Mouse (Mus musculus): Measurements from ENCODE around the gene 4932438H23Rik. TPM values are rescaled to one million over a fixed set of nuclear protein-coding genes. Genes with fewer than 3 reads are reported as not detected.

4932438H23Rik gene
- polyA plus RNA-seq, 1 experiment from 2014 or later: not detected

DNA sequence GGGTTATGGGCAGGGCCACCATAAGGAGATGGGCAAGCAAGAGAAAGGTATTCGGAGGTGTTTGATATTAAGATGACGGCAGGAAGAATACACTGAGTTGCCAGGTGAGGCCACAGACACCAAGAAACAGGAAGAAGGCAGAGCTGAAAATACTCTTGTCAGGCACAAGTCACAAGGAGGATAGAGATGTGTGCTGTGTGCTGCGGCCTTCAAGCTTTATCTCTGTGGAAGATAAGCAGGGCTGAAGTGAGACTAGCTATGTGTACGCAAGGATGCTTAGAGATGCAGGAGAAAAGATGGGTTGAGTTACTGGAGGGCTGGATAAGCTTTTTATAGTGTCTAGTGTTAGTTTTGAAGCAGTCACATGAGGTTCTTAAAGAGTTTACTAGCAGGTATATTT, 37.7 kb downstream of the 4932438H23Rik start:
- Histone ChIP-seq H3K27ac (ENCODE audit: low read depth) (no peak overlapping the region), H3K9me3 (ENCODE audit: control insufficient read depth, low read length) (no peaks in the 10 kb centered on the region), H3K4me3 (ENCODE audit: low read depth, low read length) (no peak overlapping the region), H3K27me3 (replicated peaks; ENCODE audit: control insufficient read depth, insufficient read depth, low read length) (no peaks in the 10 kb centered on the region), H3K9ac (ENCODE audit: low read length) (no peak overlapping the region), H3K4me2 (ENCODE audit: low read length) (no peak overlapping the region), H3K36me3 (ENCODE audit: control insufficient read depth, insufficient read depth, low read length) (no peaks in the 10 kb centered on the region), H3K4me1 (replicated peaks; ENCODE audit: control insufficient read depth, insufficient read depth, low read length) (no peaks in the 10 kb centered on the region)
- no peak for ATAC-seq (replicated peaks; ENCODE audit: low FRiP score, low TSS enrichment, low read depth)
- 81% methylated on average over 4 of the region's 4 CpGs for WGBS
- no peak for DNase-seq (ENCODE audit: low spot score)

DNA sequence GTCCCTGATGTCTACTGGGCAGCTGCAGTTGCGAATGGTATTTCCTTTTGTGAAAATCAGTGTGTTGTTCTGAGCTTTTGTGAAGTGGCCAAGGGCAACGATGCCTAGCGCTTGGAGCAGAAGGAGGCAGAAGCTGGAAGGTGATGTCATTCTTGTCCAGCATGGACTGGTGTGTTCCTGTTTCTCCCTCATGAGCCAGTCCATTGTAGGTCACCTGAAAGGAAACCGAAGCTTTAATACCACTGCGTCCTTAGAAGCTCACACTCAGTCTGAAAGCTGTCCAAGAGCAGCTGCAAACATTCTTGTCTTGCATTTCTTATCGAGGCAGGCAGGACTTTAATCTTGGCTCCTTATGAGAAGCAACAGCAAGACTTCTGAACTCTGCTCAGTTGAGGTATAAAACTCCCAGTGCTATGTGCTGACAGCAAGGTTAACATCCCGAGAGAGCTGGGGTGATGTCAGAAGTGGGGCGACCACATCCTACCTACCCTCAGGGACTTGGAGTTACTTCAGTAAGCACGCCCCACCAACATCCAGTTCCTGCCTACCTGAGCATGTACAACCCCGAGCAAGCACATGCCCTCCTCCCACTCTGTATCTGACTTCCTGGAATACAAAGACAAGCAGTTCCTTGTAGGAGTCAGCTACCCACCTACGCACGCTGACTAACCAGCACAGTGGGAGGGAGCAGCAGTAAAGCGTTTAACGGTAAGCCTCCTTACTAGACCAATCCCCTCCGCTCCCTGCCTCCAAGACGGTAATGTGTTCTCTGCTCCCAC, 38.7 kb downstream of the 4932438H23Rik start:
- H3K27ac ChIP-seq (ENCODE audit: low read depth): no peak overlapping the region
- no peak overlapping the region for H3K4me3 ChIP-seq (ENCODE audit: low read depth, low read length)
- ATAC-seq (replicated peaks; ENCODE audit: low FRiP score, low TSS enrichment, low read depth): peak; percentile 68; the same call in 1 of the 2 replicates
- H3K36me3 ChIP-seq (ENCODE audit: control insufficient read depth, insufficient read depth, low read length): no peaks in the 10 kb centered on the region
- no peak overlapping the region for H3K9ac ChIP-seq (ENCODE audit: low read length)
- DNase-seq (ENCODE audit: low spot score): peak; percentile 58
- no peak overlapping the region for H3K4me2 ChIP-seq (ENCODE audit: low read length)
- H3K4me1 ChIP-seq (replicated peaks; ENCODE audit: control insufficient read depth, insufficient read depth, low read length): no peaks in the 10 kb centered on the region
- 61% methylated on average over 16 of the region's 16 CpGs for WGBS
- H3K27me3 ChIP-seq (replicated peaks; ENCODE audit: control insufficient read depth, insufficient read depth, low read length): no peaks in the 10 kb centered on the region
- H3K9me3 ChIP-seq (ENCODE audit: control insufficient read depth, low read length): no peaks in the 10 kb centered on the region

DNA sequence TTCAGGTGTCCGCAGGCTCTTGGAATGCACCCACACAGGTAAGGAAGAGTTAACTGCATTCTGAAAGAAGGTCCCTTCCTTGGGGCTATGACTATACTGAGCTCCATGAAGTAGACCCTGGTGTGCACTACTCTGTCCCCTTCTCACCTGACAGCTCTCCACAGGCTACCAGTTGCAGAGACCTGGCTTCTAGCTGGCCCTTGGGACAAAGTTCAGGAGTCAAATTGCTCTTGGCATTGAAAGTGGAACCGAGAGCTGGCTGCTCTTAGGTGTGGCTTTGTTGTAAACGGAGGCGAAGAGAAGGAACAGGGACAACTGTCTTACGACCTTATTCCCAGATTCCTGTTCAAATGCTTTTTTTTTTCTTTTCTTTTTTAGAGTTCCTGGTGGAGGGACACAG, 39.8 kb downstream of the 4932438H23Rik start:
- H3K36me3 ChIP-seq (ENCODE audit: control insufficient read depth, insufficient read depth, low read length): no peaks in the 10 kb centered on the region
- no peak overlapping the region for H3K27ac ChIP-seq (ENCODE audit: low read depth)
- 0 out of 2 replicates have a peak, but pooled peaks have one; percentile 34 for ATAC-seq (replicated peaks; ENCODE audit: low FRiP score, low TSS enrichment, low read depth)
- no peak overlapping the region for H3K9ac ChIP-seq (ENCODE audit: low read length)
- H3K4me3 ChIP-seq (ENCODE audit: low read depth, low read length): no peak overlapping the region
- no peaks in the 10 kb centered on the region for H3K27me3 ChIP-seq (replicated peaks; ENCODE audit: control insufficient read depth, insufficient read depth, low read length)
- H3K9me3 ChIP-seq (ENCODE audit: control insufficient read depth, low read length): no peaks in the 10 kb centered on the region
- WGBS: 77% methylated on average over 5 of the region's 5 CpGs
- H3K4me2 ChIP-seq (ENCODE audit: low read length): no peak overlapping the region
- DNase-seq (ENCODE audit: low spot score): no peak
- H3K4me1 ChIP-seq (replicated peaks; ENCODE audit: control insufficient read depth, insufficient read depth, low read length): no peaks in the 10 kb centered on the region

DNA sequence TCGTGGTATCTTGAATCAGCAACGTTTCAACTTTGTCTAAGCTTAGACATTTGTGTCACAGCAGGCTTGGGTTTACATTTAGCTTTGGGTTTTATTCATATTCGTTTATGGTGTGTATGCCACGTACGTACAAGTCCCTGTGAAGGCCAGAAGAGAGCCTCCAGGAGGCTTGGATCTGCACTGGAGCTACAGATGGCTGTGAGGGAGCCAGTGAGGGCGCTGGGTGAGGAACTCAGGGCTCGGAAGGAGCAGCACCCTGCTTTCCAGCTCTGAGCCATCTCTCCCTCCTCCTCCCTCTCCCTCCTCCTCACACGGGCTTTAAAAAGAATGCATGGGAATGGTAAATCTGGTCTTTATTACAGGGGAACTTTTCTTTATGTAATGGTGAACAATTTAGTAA, 41.3 kb downstream of the 4932438H23Rik start:
- no peaks in the 10 kb centered on the region for H3K27me3 ChIP-seq (replicated peaks; ENCODE audit: control insufficient read depth, insufficient read depth, low read length)
- no peaks in the 10 kb centered on the region for H3K9me3 ChIP-seq (ENCODE audit: control insufficient read depth, low read length)
- H3K36me3 ChIP-seq (ENCODE audit: control insufficient read depth, insufficient read depth, low read length): no peaks in the 10 kb centered on the region
- WGBS: 50% methylated on average over 8 of the region's 8 CpGs
- H3K4me1 ChIP-seq (replicated peaks; ENCODE audit: control insufficient read depth, insufficient read depth, low read length): no peaks in the 10 kb centered on the region
- DNase-seq (ENCODE audit: low spot score) (peak; percentile 24), ATAC-seq (replicated peaks; ENCODE audit: low FRiP score, low TSS enrichment, low read depth) (no peak)
- no peak overlapping the region for H3K4me2 ChIP-seq (ENCODE audit: low read length)
- no peak overlapping the region for H3K27ac ChIP-seq (ENCODE audit: low read depth)
- H3K9ac ChIP-seq (ENCODE audit: low read length): no peak overlapping the region
- H3K4me3 ChIP-seq (ENCODE audit: low read depth, low read length): no peak overlapping the region

DNA sequence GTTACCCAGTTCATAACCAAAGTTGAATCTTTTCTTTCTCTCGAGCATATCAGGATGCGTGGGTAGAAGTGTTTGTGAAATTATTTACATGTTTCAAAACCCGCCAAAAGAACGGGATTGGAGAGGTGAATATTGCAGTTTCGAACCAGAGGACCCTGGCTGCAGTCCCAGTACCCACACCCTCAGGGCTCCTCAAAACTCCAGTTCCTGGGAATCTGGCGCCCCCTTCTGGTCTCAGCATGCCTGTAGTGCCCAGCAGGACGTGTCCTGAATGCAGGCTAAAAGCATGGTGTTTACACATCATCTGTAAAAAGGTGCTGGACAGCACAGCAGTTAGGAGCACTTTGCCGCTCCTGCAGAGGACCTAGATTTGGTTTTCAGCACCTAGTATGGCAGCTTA, 49.4 kb downstream of the 4932438H23Rik start:
- Histone ChIP-seq H3K27me3 (replicated peaks; ENCODE audit: control insufficient read depth, insufficient read depth, low read length) (no peaks in the 10 kb centered on the region), H3K36me3 (ENCODE audit: control insufficient read depth, insufficient read depth, low read length) (peaks cover 12% of the 10 kb centered on the region), H3K9ac (ENCODE audit: low read length) (no peak overlapping the region), H3K4me3 (ENCODE audit: low read depth, low read length) (no peak overlapping the region), H3K27ac (ENCODE audit: low read depth) (no peak overlapping the region), H3K9me3 (ENCODE audit: control insufficient read depth, low read length) (no peaks in the 10 kb centered on the region), H3K4me2 (ENCODE audit: low read length) (no peak overlapping the region), H3K4me1 (replicated peaks; ENCODE audit: control insufficient read depth, insufficient read depth, low read length) (peaks cover 6% of the 10 kb centered on the region)
- 57% methylated on average over 8 of the region's 8 CpGs for WGBS
- ATAC-seq (replicated peaks; ENCODE audit: low FRiP score, low TSS enrichment, low read depth): no peak
- peak; percentile 64 for DNase-seq (ENCODE audit: low spot score)

DNA sequence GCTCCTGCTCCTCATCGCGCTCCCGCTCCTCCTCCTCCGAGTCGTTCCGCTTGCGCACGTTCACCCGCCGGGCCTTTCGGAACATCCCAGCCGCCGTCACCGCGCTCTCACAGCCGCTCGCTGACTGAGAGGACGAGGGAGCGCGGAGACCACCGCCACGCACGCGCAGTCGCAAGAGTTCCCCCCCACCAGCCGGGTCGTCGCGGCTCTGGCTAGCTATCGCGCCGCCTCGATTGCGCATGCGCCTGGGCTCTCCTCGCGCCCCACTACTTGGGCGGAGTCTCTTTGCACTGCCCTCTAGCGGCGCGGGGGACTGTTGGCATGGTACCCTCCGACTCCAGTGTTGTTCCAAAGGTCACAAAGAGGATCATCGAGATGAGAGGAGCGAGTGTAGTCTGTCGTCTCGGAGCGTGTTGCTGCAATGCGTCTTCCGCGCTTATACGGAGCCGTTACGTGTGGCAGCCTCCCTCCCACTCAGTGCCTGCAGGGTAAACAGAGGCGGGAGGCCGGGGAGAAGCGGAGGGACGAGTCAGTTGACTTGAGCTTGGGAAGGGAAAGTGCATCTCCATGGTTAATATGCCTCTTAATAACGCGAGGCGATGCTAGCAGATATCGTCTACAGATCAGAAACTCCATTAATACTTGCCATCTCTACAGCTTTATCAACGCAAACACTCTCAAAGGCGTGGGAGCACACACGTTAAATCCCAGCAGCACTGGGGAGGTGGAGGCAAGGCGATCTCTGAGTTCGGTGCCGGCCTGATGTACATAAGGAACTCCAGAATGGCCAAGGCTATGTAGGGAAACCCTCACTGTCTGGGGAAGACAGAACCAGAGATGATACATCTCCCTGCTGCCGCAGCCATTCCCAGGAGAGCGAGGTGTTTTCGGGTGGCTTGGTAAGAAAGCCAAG, 50.4 kb downstream of the 4932438H23Rik start, which contains the start of gene Paxbp1:
Gene Paxbp1 (minus strand): TSS at position 274 of the 913 bp plus-strand sequence.
- peaks cover 6% of the 10 kb centered on the region for H3K4me1 ChIP-seq (replicated peaks; ENCODE audit: control insufficient read depth, insufficient read depth, low read length)
- H3K27ac ChIP-seq (ENCODE audit: low read depth): peak within 1 kb of the TSS; percentile 93
- no peaks in the 10 kb centered on the region for H3K27me3 ChIP-seq (replicated peaks; ENCODE audit: control insufficient read depth, insufficient read depth, low read length)
- H3K4me3 ChIP-seq (ENCODE audit: low read depth, low read length): peak within 1 kb of the TSS; percentile 63
- DNase-seq (ENCODE audit: low spot score) (peak; percentile 99), ATAC-seq (replicated peaks; ENCODE audit: low FRiP score, low TSS enrichment, low read depth) (peak; percentile 98)
- peak within 1 kb of the TSS; percentile 78 for H3K4me2 ChIP-seq (ENCODE audit: low read length)
- H3K9me3 ChIP-seq (ENCODE audit: control insufficient read depth, low read length): no peaks in the 10 kb centered on the region
- peaks cover 19% of the 10 kb centered on the region for H3K36me3 ChIP-seq (ENCODE audit: control insufficient read depth, insufficient read depth, low read length)
- H3K9ac ChIP-seq (ENCODE audit: low read length): peak within 1 kb of the TSS; percentile 96
- 1% methylated on average over 68 of the region's 70 CpGs for WGBS

DNA sequence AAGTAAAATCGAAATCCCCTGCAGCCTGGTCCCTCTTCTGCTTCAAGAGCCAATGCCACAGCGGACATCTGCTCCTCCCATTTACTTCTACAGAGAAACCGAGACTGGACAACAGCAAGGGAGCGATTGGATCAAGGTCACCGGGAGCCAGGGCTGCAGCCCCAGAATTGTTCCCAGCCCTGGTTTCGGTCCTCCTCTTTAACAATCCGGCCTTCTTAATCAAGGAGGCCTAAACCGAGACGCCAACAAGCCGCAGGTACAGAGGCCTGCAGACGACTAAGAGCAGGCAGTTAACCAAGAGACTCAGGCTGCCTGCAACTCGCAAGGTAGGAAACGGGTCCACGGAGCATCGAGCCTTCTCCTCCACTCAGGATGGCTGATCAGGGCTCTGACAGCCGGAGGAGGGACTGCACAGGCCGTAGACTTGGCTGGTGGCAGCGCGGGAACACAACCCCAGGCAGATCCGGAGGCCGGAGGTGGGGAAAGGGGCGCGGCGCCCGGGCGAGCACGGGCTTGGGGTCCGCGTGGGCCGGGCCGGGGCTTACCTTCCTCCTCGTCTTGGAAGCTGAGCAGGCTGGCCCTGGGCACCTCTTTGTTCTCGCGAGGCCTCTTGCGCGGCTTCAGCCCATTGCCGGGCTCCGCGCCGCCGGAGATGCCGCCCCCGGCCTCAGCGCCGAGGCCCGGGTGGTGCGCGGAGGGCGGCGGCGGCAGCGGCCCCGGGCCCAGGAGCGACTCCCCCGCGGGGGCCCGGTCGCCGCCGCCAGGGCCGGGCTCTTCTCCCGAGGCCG, 51.3 kb downstream of the 4932438H23Rik start:
- peaks cover 28% of the 10 kb centered on the region for H3K36me3 ChIP-seq (ENCODE audit: control insufficient read depth, insufficient read depth, low read length)
- peak overlapping the region; percentile 96 for H3K9ac ChIP-seq (ENCODE audit: low read length)
- H3K27me3 ChIP-seq (replicated peaks; ENCODE audit: control insufficient read depth, insufficient read depth, low read length): no peaks in the 10 kb centered on the region
- H3K4me2 ChIP-seq (ENCODE audit: low read length): peak overlapping the region; percentile 78
- WGBS: under 1% methylated on average over 44 of the region's 63 CpGs
- peaks cover 6% of the 10 kb centered on the region for H3K4me1 ChIP-seq (replicated peaks; ENCODE audit: control insufficient read depth, insufficient read depth, low read length)
- ATAC-seq (replicated peaks; ENCODE audit: low FRiP score, low TSS enrichment, low read depth): peak; percentile 74
- H3K27ac ChIP-seq (ENCODE audit: low read depth): peak overlapping the region; percentile 93
- DNase-seq (ENCODE audit: low spot score): peak; percentile 84
- H3K4me3 ChIP-seq (ENCODE audit: low read depth, low read length): peak overlapping the region; percentile 63
- no peaks in the 10 kb centered on the region for H3K9me3 ChIP-seq (ENCODE audit: control insufficient read depth, low read length)

DNA sequence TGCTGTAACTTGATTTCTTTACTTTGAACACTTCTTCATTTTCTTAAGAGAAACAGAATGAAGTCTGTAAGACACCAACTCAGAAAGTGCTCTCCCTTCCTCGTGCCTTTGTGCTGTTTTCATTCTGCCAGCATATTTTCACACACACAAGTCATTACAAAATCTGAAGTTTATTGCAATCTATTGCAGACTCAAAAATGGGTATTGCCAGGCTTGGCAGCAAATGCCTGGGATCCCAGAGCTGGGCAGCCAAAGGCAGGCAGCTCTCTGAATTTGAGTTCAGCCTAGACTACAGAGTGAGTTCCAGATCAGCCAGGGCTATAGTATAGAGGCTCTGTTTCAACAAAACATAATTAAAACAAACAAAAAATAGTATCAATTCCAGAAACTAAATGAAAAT, 52.3 kb downstream of the 4932438H23Rik start:
- H3K9me3 ChIP-seq (ENCODE audit: control insufficient read depth, low read length): no peaks in the 10 kb centered on the region
- no peak overlapping the region for H3K27ac ChIP-seq (ENCODE audit: low read depth)
- peak overlapping the region; percentile 96 for H3K9ac ChIP-seq (ENCODE audit: low read length)
- DNase-seq (ENCODE audit: low spot score) (peak; percentile 29), ATAC-seq (replicated peaks; ENCODE audit: low FRiP score, low TSS enrichment, low read depth) (no peak)
- H3K27me3 ChIP-seq (replicated peaks; ENCODE audit: control insufficient read depth, insufficient read depth, low read length): no peaks in the 10 kb centered on the region
- H3K36me3 ChIP-seq (ENCODE audit: control insufficient read depth, insufficient read depth, low read length): peaks cover 38% of the 10 kb centered on the region
- H3K4me3 ChIP-seq (ENCODE audit: low read depth, low read length): peak overlapping the region; percentile 63
- H3K4me2 ChIP-seq (ENCODE audit: low read length): peak overlapping the region; percentile 78
- 50% methylated on average over 1 of the region's 1 CpGs for WGBS
- H3K4me1 ChIP-seq (replicated peaks; ENCODE audit: control insufficient read depth, insufficient read depth, low read length): peaks cover 6% of the 10 kb centered on the region
